Mouse (Mus musculus) MEL (cell line): ENCODE measurements around the gene Lrrn3. TPM values are rescaled to one million over a fixed set of nuclear protein-coding genes. Genes with fewer than 3 reads are reported as not detected.

Source experiments
- DNase-seq: peaks from one replicate; pipeline ENCODE4 v3.0.0; 2011; ENCODE audit warnings: low read depth, low spot score
- H3K27ac ChIP-seq: 2 replicates; pipeline ENCODE4 v1.5.1; 2012; ENCODE audit warnings: low read depth, mild to moderate bottlenecking, control low read depth, low read length, moderate library complexity; ENCODE audit not compliant: control insufficient read depth
- H3K27me3 ChIP-seq, 2 experiments: fragments of 150-350 bp in 1 of 2; sonication (generic) in 1 of 2; 2 replicates each; pipeline ENCODE4 v1.6.1; 2012; ENCODE audit warnings: low read length in 2 of 2, mild to moderate bottlenecking in 2 of 2, improper control_type of control experiment in 1 of 2, moderate library complexity in 1 of 2; ENCODE audit not compliant: insufficient read depth in 2 of 2, control insufficient read depth in 1 of 2
- H3K36me3 ChIP-seq, 2 experiments: 2 replicates each; pipeline ENCODE4 v1.6.1; 2012 to 2014; ENCODE audit warnings: low read length in 2 of 2, improper control_type of control experiment in 1 of 2, inconsistent platforms in 1 of 2, mild to moderate bottlenecking in 1 of 2; ENCODE audit not compliant: insufficient read depth in 2 of 2, control insufficient read depth in 1 of 2
- H3K4me1 ChIP-seq, 2 experiments: fragments of 150-350 bp in 1 of 2; sonication (generic) in 1 of 2; 2 replicates each; pipeline ENCODE4 v1.6.1; 2012; ENCODE audit warnings: low read length in 2 of 2, improper control_type of control experiment in 1 of 2, mild to moderate bottlenecking in 1 of 2; ENCODE audit not compliant: insufficient read depth in 2 of 2, control insufficient read depth in 1 of 2
- H3K4me3 ChIP-seq, 2 experiments: fragments of 150-350 bp in 1 of 2; sonication (generic) in 1 of 2; 2 replicates each; pipeline ENCODE4 v1.5.1; 2012; ENCODE audit warnings: low read depth in 2 of 2, low read length in 2 of 2, mild to moderate bottlenecking in 2 of 2, moderate library complexity in 2 of 2, control low read depth in 1 of 2, improper control_type of control experiment in 1 of 2; ENCODE audit not compliant: control insufficient read depth in 1 of 2, insufficient read depth in 1 of 2
- H3K79me2 ChIP-seq: 2 replicates; pipeline ENCODE4 v1.6.1; 2012; ENCODE audit warnings: mild to moderate bottlenecking, low read length, moderate library complexity; ENCODE audit not compliant: control insufficient read depth, poor library complexity, insufficient read depth
- H3K9ac ChIP-seq: 2 replicates; pipeline ENCODE4 v1.6.1; 2012; ENCODE audit warnings: low read depth, mild to moderate bottlenecking, control low read depth, low read length, moderate library complexity; ENCODE audit not compliant: control insufficient read depth, poor library complexity, severe bottlenecking
- H3K9me3 ChIP-seq: fragments of 150-350 bp; sonication (generic); replicated peaks from 2 replicates; pipeline ENCODE4 v1.6.1; 2012; ENCODE audit warnings: mild to moderate bottlenecking, low read length, improper control_type of control experiment, moderate library complexity; ENCODE audit not compliant: insufficient read depth
- CHD1 ChIP-seq: IDR thresholded peaks from 2 replicates; pipeline ENCODE4 v1.6.1; 2012; ENCODE audit warnings: low read depth, mild to moderate bottlenecking, inconsistent platforms, low read length, improper control_type of control experiment
- CHD2 ChIP-seq: IDR thresholded peaks from 2 replicates; pipeline ENCODE4 v1.6.1; 2011; ENCODE audit warnings: low read length, improper control_type of control experiment
- ETS1 ChIP-seq: IDR thresholded peaks from 2 replicates; pipeline ENCODE4 v1.6.1; 2012; ENCODE audit warnings: low read depth, mild to moderate bottlenecking, inconsistent platforms, low read length, improper control_type of control experiment, moderate library complexity
- GABPA ChIP-seq: IDR thresholded peaks from 2 replicates; pipeline ENCODE4 v1.6.1; 2012; ENCODE audit warnings: low read depth, mild to moderate bottlenecking, inconsistent platforms, low read length, improper control_type of control experiment, moderate library complexity
- KAT2A ChIP-seq: conservative IDR thresholded peaks from 2 replicates; pipeline ENCODE4 v1.6.1; 2012; ENCODE audit warnings: low read depth, low read length, improper control_type of control experiment, inconsistent platforms
- MAFK ChIP-seq: IDR thresholded peaks from 2 replicates; pipeline ENCODE4 v1.6.1; 2011; ENCODE audit warnings: low read depth, mild to moderate bottlenecking, low read length, improper control_type of control experiment, borderline replicate concordance
- MEF2A ChIP-seq: IDR thresholded peaks from 2 replicates; pipeline ENCODE4 v1.6.1; 2014; ENCODE audit warnings: low read depth, mild to moderate bottlenecking, inconsistent platforms, low read length, improper control_type of control experiment; ENCODE audit not compliant: poor library complexity, insufficient replicate concordance, severe bottlenecking; ENCODE audit errors: extremely low read depth
- MYB ChIP-seq: IDR thresholded peaks from 2 replicates; pipeline ENCODE4 v1.6.1; 2011; ENCODE audit warnings: mild to moderate bottlenecking, low read depth, low read length, improper control_type of control experiment
- MYC ChIP-seq: IDR thresholded peaks from 2 replicates; pipeline ENCODE4 v1.6.1; 2011; ENCODE audit warnings: low read depth, mild to moderate bottlenecking, low read length, improper control_type of control experiment, moderate library complexity
- NELFE ChIP-seq: IDR thresholded peaks from 2 replicates; pipeline ENCODE4 v1.6.1; 2011; ENCODE audit warnings: low read depth, low read length, improper control_type of control experiment
- POLR2A ChIP-seq, 2 experiments: IDR thresholded peaks; 2 replicates each; pipeline ENCODE4 v1.6.1; 2011 to 2012; ENCODE audit warnings: low read length in 2 of 2, mild to moderate bottlenecking in 2 of 2, control low read depth in 1 of 2, improper control_type of control experiment in 1 of 2, low read depth in 1 of 2, moderate library complexity in 1 of 2; ENCODE audit not compliant: control insufficient read depth in 1 of 2, insufficient read depth in 1 of 2, poor library complexity in 1 of 2
- POLR2AphosphoS5 ChIP-seq: IDR thresholded peaks from 2 replicates; pipeline ENCODE4 v1.6.1; 2012; ENCODE audit warnings: low read depth, borderline replicate concordance, mild to moderate bottlenecking, inconsistent platforms, low read length, moderate library complexity, mixed read lengths
- RCOR1 ChIP-seq: IDR thresholded peaks from 2 replicates; pipeline ENCODE4 v1.6.1; 2012; ENCODE audit warnings: low read depth, mild to moderate bottlenecking, inconsistent platforms, low read length, improper control_type of control experiment
- SIN3A ChIP-seq: IDR thresholded peaks from 2 replicates; pipeline ENCODE4 v1.6.1; 2012; ENCODE audit warnings: low read length, improper control_type of control experiment, inconsistent platforms
- TCF12 ChIP-seq: IDR thresholded peaks from 2 replicates; pipeline ENCODE4 v1.6.1; 2014; ENCODE audit warnings: low read depth, mild to moderate bottlenecking, inconsistent platforms, low read length, improper control_type of control experiment, moderate library complexity
- UBTF ChIP-seq: IDR thresholded peaks from 2 replicates; pipeline ENCODE4 v1.6.1; 2012; ENCODE audit warnings: low read depth, mild to moderate bottlenecking, inconsistent platforms, low read length, improper control_type of control experiment, moderate library complexity, borderline replicate concordance; ENCODE audit not compliant: insufficient read depth
- USF1 ChIP-seq: IDR thresholded peaks from 2 replicates; pipeline ENCODE4 v1.6.1; 2014; ENCODE audit warnings: low read depth, mild to moderate bottlenecking, inconsistent platforms, low read length, improper control_type of control experiment, moderate library complexity
- USF2 ChIP-seq, 2 experiments: IDR thresholded peaks; 2 replicates each; pipeline ENCODE4 v1.6.1; 2011 to 2012; ENCODE audit warnings: improper control_type of control experiment in 2 of 2, low read length in 2 of 2, borderline replicate concordance in 1 of 2, inconsistent platforms in 1 of 2, low read depth in 1 of 2, mild to moderate bottlenecking in 1 of 2; ENCODE audit not compliant: insufficient read depth in 1 of 2
- ZKSCAN1 ChIP-seq: IDR thresholded peaks from 2 replicates; pipeline ENCODE4 v1.6.1; 2012; ENCODE audit warnings: low read depth, mild to moderate bottlenecking, inconsistent platforms, low read length, improper control_type of control experiment, moderate library complexity
- ZMIZ1 ChIP-seq: IDR thresholded peaks from 2 replicates; pipeline ENCODE4 v1.6.1; 2012; ENCODE audit warnings: low read depth, mild to moderate bottlenecking, inconsistent platforms, low read length, improper control_type of control experiment, moderate library complexity
- ZNF384 ChIP-seq: IDR thresholded peaks from 2 replicates; pipeline ENCODE4 v1.6.1; 2012; ENCODE audit warnings: low read depth, mild to moderate bottlenecking, inconsistent platforms, low read length, improper control_type of control experiment
- polyA plus RNA-seq, 2 experiments: library from polyadenylated mRNA; stranded (reverse) in 1 of 2; unstranded in 1 of 2; fragments of >175 nt in 1 of 2; fragments of >200 nt in 1 of 2; gene quantifications; 2 replicates each; pipeline versions ENCODE4 v1.2.1 to v1.2.4; 2012; ENCODE audit warnings: low replicate concordance in 2 of 2, low read depth in 1 of 2; ENCODE audit not compliant: insufficient read length in 2 of 2, insufficient read depth in 1 of 2, missing spikeins in 1 of 2
- total RNA-seq: library from RNA; depleted of rRNA; stranded (reverse); fragments of 300-350 nt; gene quantifications from 2 replicates; pipeline ENCODE4 v1.2.3, GENCODE M21; 2012

Lrrn3 gene
- total and polyA plus RNA-seq, 3 experiments: not detected

DNA sequence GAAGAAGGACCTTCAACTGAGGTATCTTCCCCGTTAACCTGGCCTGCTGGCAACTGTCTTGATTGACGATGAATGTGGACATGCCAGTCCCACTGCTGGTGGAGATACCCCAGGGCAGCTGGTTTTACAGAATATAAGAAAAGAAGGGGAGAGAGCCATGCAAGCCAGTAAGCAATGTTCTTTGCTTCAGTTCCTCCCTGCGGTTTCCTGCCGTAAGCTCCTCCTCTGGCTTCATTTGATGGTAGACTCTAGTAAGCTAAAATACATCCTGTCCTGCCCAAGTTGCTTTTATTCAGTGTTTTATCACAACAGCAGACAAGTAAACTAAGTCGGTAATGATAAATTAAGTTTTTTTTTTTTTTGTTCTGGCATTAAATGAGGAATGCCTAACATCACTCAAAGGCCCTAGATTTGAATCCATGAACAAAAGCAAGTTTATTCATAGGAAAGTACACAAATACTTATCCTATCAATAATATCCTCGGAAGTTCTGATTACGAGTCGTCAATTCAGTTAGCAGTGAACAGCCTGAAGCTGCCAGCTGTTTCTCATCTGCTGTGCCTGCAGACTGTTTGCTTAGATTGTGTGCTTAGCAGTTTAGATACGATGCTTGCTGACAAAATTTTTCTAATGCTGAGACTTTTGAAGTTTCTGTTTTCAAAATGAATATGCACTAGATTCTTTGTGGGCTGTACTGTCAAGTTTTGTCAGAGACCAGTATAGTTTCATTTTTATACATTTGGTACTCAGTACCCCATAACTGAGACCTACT lies 14.0 kb upstream of the Lrrn3 start:
- H3K4me1 ChIP-seq: no peaks in the 10 kb centered on the region
- no peaks in the 10 kb centered on the region for H3K79me2 ChIP-seq
- H3K9ac ChIP-seq: no peak overlapping the region
- H3K36me3 ChIP-seq: no peaks in the 10 kb centered on the region
- TF ChIP-seq ETS1 (no peak), GABPA (no peak), ZMIZ1 (no peak), TCF12 (no peak), UBTF (no peak), POLR2AphosphoS5 (no peak), USF2 (IDR thresholded peaks at IDR 0.05; ENCODE audit: borderline replicate concordance in 1 of 2, insufficient read depth in 1 of 2, low read depth in 1 of 2, low read length in 2 of 2) (no peak), POLR2A (IDR thresholded peaks at IDR 0.05; ENCODE audit: control insufficient read depth in 1 of 2, insufficient read depth in 1 of 2, low read depth in 1 of 2, low read length in 2 of 2, poor library complexity in 1 of 2) (no peak), KAT2A (no peak), MAFK (no peak), CHD2 (no peak), MYB (no peak), NELFE (no peak), CHD1 (no peak), ZNF384 (no peak), SIN3A (no peak), RCOR1 (no peak), USF1 (no peak), ZKSCAN1 (no peak)
- H3K27ac ChIP-seq: no peak overlapping the region
- H3K27me3 ChIP-seq: no peaks in the 10 kb centered on the region
- DNase-seq: no peak
- H3K4me3 ChIP-seq: no peak overlapping the region
- H3K9me3 ChIP-seq: no peaks in the 10 kb centered on the region

DNA sequence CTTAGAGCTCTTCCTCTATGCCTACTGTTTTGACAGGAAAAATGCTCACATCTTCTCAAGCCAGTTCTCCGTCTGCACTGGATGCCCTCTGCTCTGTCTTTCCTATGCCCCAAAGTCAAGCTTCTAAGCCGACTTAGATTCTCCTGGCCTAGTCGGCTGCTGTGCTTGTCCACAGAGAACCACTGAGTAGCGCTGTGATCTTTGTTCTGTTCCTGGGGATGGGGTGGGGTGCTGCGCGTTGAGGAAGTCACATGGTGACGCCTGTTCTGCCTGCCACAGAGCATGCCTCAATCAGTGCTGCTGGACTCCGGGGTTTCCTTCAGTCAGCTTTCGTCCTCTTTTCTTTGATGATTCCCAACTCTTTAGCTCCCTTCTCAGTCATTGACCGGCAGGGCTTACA lies 8.4 kb upstream of the Lrrn3 start:
- no peaks in the 10 kb centered on the region for H3K4me1 ChIP-seq
- no peaks in the 10 kb centered on the region for H3K9me3 ChIP-seq
- H3K36me3 ChIP-seq: no peaks in the 10 kb centered on the region
- TF ChIP-seq MEF2A: no peak
- TF ChIP-seq MYC: no peak
- no peak for TF ChIP-seq USF2 (IDR thresholded peaks at IDR 0.05; ENCODE audit: borderline replicate concordance in 1 of 2, insufficient read depth in 1 of 2, low read depth in 1 of 2, low read length in 2 of 2)
- no peaks in the 10 kb centered on the region for H3K79me2 ChIP-seq
- no peaks in the 10 kb centered on the region for H3K27me3 ChIP-seq
- no peak overlapping the region for H3K9ac ChIP-seq
- no peak for DNase-seq
- H3K4me3 ChIP-seq: no peak overlapping the region
- H3K27ac ChIP-seq: no peak overlapping the region
